Mouse (Mus musculus) embryonic fibroblast, embryonic 13.5 days (primary cell): ENCODE data around the gene Vwa3b.

Experiments used
- CTCF ChIP-seq: IDR thresholded peaks from 2 replicates; pipeline ENCODE4 v1.5.1; 2011; ENCODE audit warnings: mild to moderate bottlenecking, control low read depth, low read length, moderate library complexity, borderline replicate concordance; ENCODE audit not compliant: insufficient read depth
- POLR2A ChIP-seq: IDR thresholded peaks from 2 replicates; pipeline ENCODE4 v1.6.1; 2011; ENCODE audit warnings: low read depth, mild to moderate bottlenecking, control low read depth, low read length, moderate library complexity

- no peak for TF ChIP-seq POLR2A
- TF ChIP-seq CTCF = no peak
These were observed 21.9 kb upstream of the Vwa3b start for GRCm38 (mm10) chr1:37004533-37004932.
